Mouse (Mus musculus): Measurements from ENCODE around the gene Dcakd. TPM values are rescaled to one million over a fixed set of nuclear protein-coding genes. Genes with fewer than 3 reads are reported as not detected.

The Dcakd gene
- total and polyA plus RNA-seq, 3 experiments = 36.4 to 199 (median 87.1) TPM

GRCm38 (mm10) chr11:102972326-102972725 is 55.8 kb downstream of the Dcakd start:
- Histone ChIP-seq H3K4me3 (ENCODE audit: low read depth, low read length) (no peak overlapping the region), H3K36me3 (replicated peaks) (no peaks in the 10 kb centered on the region), H3K27me3 (ENCODE audit: insufficient read depth, low read length) (peaks cover 64% of the 10 kb centered on the region), H3K9me3 (replicated peaks) (no peaks in the 10 kb centered on the region), H3K4me1 (ENCODE audit: insufficient read depth, low read depth, low read length) (no peaks in the 10 kb centered on the region)
- no peak for DNase-seq (ENCODE audit: low spot score)
- ATAC-seq (ENCODE audit: extremely low read depth, insufficient number of reproducible peaks, low FRiP score, poor library complexity, severe bottlenecking) = no peak
- TF ChIP-seq GATA1 (IDR thresholded peaks at IDR 0.05; ENCODE audit: borderline replicate concordance, low read length) = no peak
- no peak for TF ChIP-seq CTCF (IDR thresholded peaks at IDR 0.05; ENCODE audit: low read depth, low read length)
- no peak for TF ChIP-seq POLR2AphosphoS5 (IDR thresholded peaks at IDR 0.05; ENCODE audit: insufficient replicate concordance, low read depth, low read length)
- TF ChIP-seq TAL1 (conservative IDR thresholded peaks at IDR 0.05; ENCODE audit: low read depth, low read length) = no peak
- no peak for TF ChIP-seq GATA2 (IDR thresholded peaks at IDR 0.05; ENCODE audit: borderline replicate concordance, low read depth, low read length)

- ATAC-seq (ENCODE audit: extremely low read depth, insufficient number of reproducible peaks, low FRiP score, poor library complexity, severe bottlenecking) = no peak
- H3K36me3 ChIP-seq (replicated peaks) = no peaks in the 10 kb centered on the region
- H3K4me1 ChIP-seq (ENCODE audit: insufficient read depth, low read depth, low read length) = no peaks in the 10 kb centered on the region
- H3K4me3 ChIP-seq (ENCODE audit: low read depth, low read length) = no peak overlapping the region
- peaks cover 70% of the 10 kb centered on the region for H3K27me3 ChIP-seq (ENCODE audit: insufficient read depth, low read length)
- H3K9me3 ChIP-seq (replicated peaks) = no peaks in the 10 kb centered on the region
- no peak for TF ChIP-seq TAL1 (conservative IDR thresholded peaks at IDR 0.05; ENCODE audit: low read depth, low read length)
- no peak for TF ChIP-seq GATA1 (IDR thresholded peaks at IDR 0.05; ENCODE audit: borderline replicate concordance, low read length)
- TF ChIP-seq CTCF (IDR thresholded peaks at IDR 0.05; ENCODE audit: low read depth, low read length) = no peak
- no peak for TF ChIP-seq GATA2 (IDR thresholded peaks at IDR 0.05; ENCODE audit: borderline replicate concordance, low read depth, low read length)
- TF ChIP-seq POLR2AphosphoS5 (IDR thresholded peaks at IDR 0.05; ENCODE audit: insufficient replicate concordance, low read depth, low read length) = no peak
- DNase-seq (ENCODE audit: low spot score) = no peak
Measured at GRCm38 (mm10) chr11:102971604-102972003, 56.5 kb downstream of the Dcakd start.

GRCm38 (mm10) chr11:102964547-102965091 is 63.5 kb downstream of the Dcakd start:
- DNase-seq (ENCODE audit: low spot score) (no peak), ATAC-seq (ENCODE audit: extremely low read depth, insufficient number of reproducible peaks, low FRiP score, poor library complexity, severe bottlenecking) (no peak)
- peaks cover 53% of the 10 kb centered on the region for H3K27me3 ChIP-seq (ENCODE audit: insufficient read depth, low read length)
- no peak overlapping the region for H3K4me3 ChIP-seq (ENCODE audit: low read depth, low read length)
- H3K9me3 ChIP-seq (replicated peaks) = no peaks in the 10 kb centered on the region
- TF ChIP-seq GATA1 (IDR thresholded peaks at IDR 0.05; ENCODE audit: borderline replicate concordance, low read length) (no peak), TAL1 (conservative IDR thresholded peaks at IDR 0.05; ENCODE audit: low read depth, low read length) (no peak), GATA2 (IDR thresholded peaks at IDR 0.05; ENCODE audit: borderline replicate concordance, low read depth, low read length) (no peak)
- H3K36me3 ChIP-seq (replicated peaks) = no peaks in the 10 kb centered on the region
- H3K4me1 ChIP-seq (ENCODE audit: insufficient read depth, low read depth, low read length) = no peaks in the 10 kb centered on the region

GRCm38 (mm10) chr11:102963855-102964546 is 64.1 kb downstream of the Dcakd start:
- DNase-seq (ENCODE audit: low spot score) (no peak), ATAC-seq (ENCODE audit: extremely low read depth, insufficient number of reproducible peaks, low FRiP score, poor library complexity, severe bottlenecking) (no peak)
- TF ChIP-seq POLR2AphosphoS5 (IDR thresholded peaks at IDR 0.05; ENCODE audit: insufficient replicate concordance, low read depth, low read length) (no peak), TAL1 (conservative IDR thresholded peaks at IDR 0.05; ENCODE audit: low read depth, low read length) (no peak), GATA2 (IDR thresholded peaks at IDR 0.05; ENCODE audit: borderline replicate concordance, low read depth, low read length) (no peak), CTCF (IDR thresholded peaks at IDR 0.05; ENCODE audit: low read depth, low read length) (no peak), GATA1 (IDR thresholded peaks at IDR 0.05; ENCODE audit: borderline replicate concordance, low read length) (no peak)
- Histone ChIP-seq H3K4me3 (ENCODE audit: low read depth, low read length) (no peak overlapping the region), H3K27me3 (ENCODE audit: insufficient read depth, low read length) (peaks cover 47% of the 10 kb centered on the region), H3K9me3 (replicated peaks) (no peaks in the 10 kb centered on the region), H3K4me1 (ENCODE audit: insufficient read depth, low read depth, low read length) (no peaks in the 10 kb centered on the region), H3K36me3 (replicated peaks) (no peaks in the 10 kb centered on the region)

- Histone ChIP-seq H3K4me1 (ENCODE audit: insufficient read depth, low read depth, low read length) (no peaks in the 10 kb centered on the region), H3K36me3 (replicated peaks) (no peaks in the 10 kb centered on the region), H3K27me3 (ENCODE audit: insufficient read depth, low read length) (peaks cover 44% of the 10 kb centered on the region), H3K9me3 (replicated peaks) (no peaks in the 10 kb centered on the region), H3K4me3 (ENCODE audit: low read depth, low read length) (no peak overlapping the region)
- TF ChIP-seq CTCF (IDR thresholded peaks at IDR 0.05; ENCODE audit: low read depth, low read length) (no peak), GATA1 (IDR thresholded peaks at IDR 0.05; ENCODE audit: borderline replicate concordance, low read length) (no peak), TAL1 (conservative IDR thresholded peaks at IDR 0.05; ENCODE audit: low read depth, low read length) (no peak), POLR2AphosphoS5 (IDR thresholded peaks at IDR 0.05; ENCODE audit: insufficient replicate concordance, low read depth, low read length) (no peak), GATA2 (IDR thresholded peaks at IDR 0.05; ENCODE audit: borderline replicate concordance, low read depth, low read length) (no peak)
- ATAC-seq (ENCODE audit: extremely low read depth, insufficient number of reproducible peaks, low FRiP score, poor library complexity, severe bottlenecking) (no peak), DNase-seq (ENCODE audit: low spot score) (no peak)
Measured at GRCm38 (mm10) chr11:102963246-102963854, 64.8 kb downstream of the Dcakd start.

GRCm38 (mm10) chr11:102962861-102963245 is 65.3 kb downstream of the Dcakd start:
- ATAC-seq (ENCODE audit: extremely low read depth, insufficient number of reproducible peaks, low FRiP score, poor library complexity, severe bottlenecking) (no peak), DNase-seq (ENCODE audit: low spot score) (no peak)
- Histone ChIP-seq H3K4me3 (ENCODE audit: low read depth, low read length) (no peak overlapping the region), H3K4me1 (ENCODE audit: insufficient read depth, low read depth, low read length) (no peaks in the 10 kb centered on the region), H3K27me3 (ENCODE audit: insufficient read depth, low read length) (peaks cover 41% of the 10 kb centered on the region), H3K9me3 (replicated peaks) (no peaks in the 10 kb centered on the region), H3K36me3 (replicated peaks) (no peaks in the 10 kb centered on the region)
- TF ChIP-seq GATA1 (IDR thresholded peaks at IDR 0.05; ENCODE audit: borderline replicate concordance, low read length) (no peak), POLR2AphosphoS5 (IDR thresholded peaks at IDR 0.05; ENCODE audit: insufficient replicate concordance, low read depth, low read length) (no peak), TAL1 (conservative IDR thresholded peaks at IDR 0.05; ENCODE audit: low read depth, low read length) (no peak), CTCF (IDR thresholded peaks at IDR 0.05; ENCODE audit: low read depth, low read length) (no peak), GATA2 (IDR thresholded peaks at IDR 0.05; ENCODE audit: borderline replicate concordance, low read depth, low read length) (no peak)

All from G1E (cell line).